Mouse (Mus musculus): ENCODE data around the gene Immt. TPM values are rescaled to one million over a fixed set of nuclear protein-coding genes. Genes with fewer than 3 reads are reported as not detected.
A peak's percentile ranks its signal among the peaks of the same experiment; 100 is the strongest.
"Not testable (repeated sequence)": the region's sequence is repeated elsewhere in the genome, so short reads cannot be mapped to it uniquely, and the experiment has no call there.

The Immt gene
- polyA plus RNA-seq, 1 experiment from 2014 or later = 160 TPM

GRCm38 (mm10) chr6:71871396-71871795 is 40.3 kb downstream of the Immt start:
- no peak for ATAC-seq (ENCODE audit: low FRiP score)
- no peaks in the 10 kb centered on the region for H3K27me3 ChIP-seq
- H3K4me1 ChIP-seq = no peaks in the 10 kb centered on the region
- no peak overlapping the region for H3K9ac ChIP-seq
- no peak overlapping the region for H3K27ac ChIP-seq
- H3K4me2 ChIP-seq (replicated peaks) = no peak overlapping the region
- H3K4me3 ChIP-seq = no peak overlapping the region
- H3K9me3 ChIP-seq (replicated peaks) = no peaks in the 10 kb centered on the region
- H3K36me3 ChIP-seq = peaks cover 80% of the 10 kb centered on the region
- 96% methylated on average over 9 of the region's 9 CpGs for WGBS

DNA sequence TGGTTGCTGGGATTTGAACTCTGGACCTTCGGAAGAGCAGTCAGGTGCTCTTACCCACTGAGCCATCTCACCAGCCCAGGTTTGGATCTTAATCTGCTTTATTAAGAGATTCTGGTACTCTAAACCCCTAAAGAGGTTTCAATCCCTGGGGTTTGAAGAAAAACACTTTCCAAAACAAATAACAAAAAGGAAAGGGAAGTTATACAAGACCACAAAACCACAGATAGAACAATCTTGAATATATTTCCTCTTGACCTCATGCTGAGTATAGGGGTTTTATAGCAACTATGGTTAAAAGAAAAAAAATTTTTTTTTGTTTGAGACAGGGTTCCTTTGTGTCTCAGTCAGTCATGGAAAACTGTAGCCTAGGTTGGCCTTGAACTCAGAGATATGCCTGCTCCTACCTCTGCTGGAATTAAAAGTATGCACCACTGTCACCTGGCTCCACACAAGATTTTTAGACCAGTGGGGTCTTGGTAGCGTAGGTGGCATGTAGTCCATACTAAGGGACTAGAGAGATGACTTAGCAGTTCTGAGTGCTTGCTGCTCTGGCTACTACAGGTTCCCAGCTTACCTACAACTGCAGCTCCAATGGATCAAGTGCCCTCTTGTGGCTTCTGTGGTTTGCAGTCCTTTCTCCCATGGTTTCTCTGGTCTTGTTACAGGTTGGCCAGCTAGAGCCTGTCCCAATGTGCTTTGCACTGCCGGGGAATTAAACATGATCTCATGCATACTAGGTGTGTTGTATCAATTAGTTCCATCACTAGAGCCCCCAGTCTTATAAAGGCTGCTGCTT is 47.0 kb downstream of the Immt start:
- 88% methylated on average over 3 of the region's 3 CpGs for WGBS
- ATAC-seq (ENCODE audit: low FRiP score) = no peak
- no peak overlapping the region for H3K4me2 ChIP-seq (replicated peaks)
- H3K27me3 ChIP-seq = no peaks in the 10 kb centered on the region
- no peak overlapping the region for H3K27ac ChIP-seq
- no peak overlapping the region for H3K4me3 ChIP-seq
- H3K9ac ChIP-seq = no peak overlapping the region
- H3K9me3 ChIP-seq (replicated peaks) = no peaks in the 10 kb centered on the region
- peaks cover 82% of the 10 kb centered on the region for H3K36me3 ChIP-seq
- H3K4me1 ChIP-seq = no peaks in the 10 kb centered on the region

GRCm38 (mm10) chr6:71893263-71893662 is 62.1 kb downstream of the Immt start:
- Histone ChIP-seq H3K9ac (no peak overlapping the region), H3K4me2 (replicated peaks) (no peak overlapping the region), H3K4me3 (no peak overlapping the region), H3K4me1 (no peaks in the 10 kb centered on the region), H3K9me3 (replicated peaks) (no peaks in the 10 kb centered on the region), H3K27me3 (no peaks in the 10 kb centered on the region), H3K36me3 (peaks cover 93% of the 10 kb centered on the region), H3K27ac (no peak overlapping the region)
- no peak for ATAC-seq (ENCODE audit: low FRiP score)
- WGBS = 95% methylated on average over 4 of the region's 4 CpGs

GRCm38 (mm10) chr6:71907702-71908235 is 76.6 kb downstream of the Immt start:
- peak overlapping the region; percentile 80 for H3K4me3 ChIP-seq
- H3K27me3 ChIP-seq = no peaks in the 10 kb centered on the region
- WGBS = 13% methylated on average over 4 of the region's 4 CpGs
- H3K9ac ChIP-seq = peak overlapping the region; percentile 68
- H3K36me3 ChIP-seq = peaks cover 31% of the 10 kb centered on the region
- H3K9me3 ChIP-seq (replicated peaks) = no peaks in the 10 kb centered on the region
- no peak overlapping the region for H3K27ac ChIP-seq
- H3K4me1 ChIP-seq = peaks cover 8% of the 10 kb centered on the region
- H3K4me2 ChIP-seq (replicated peaks) = peak overlapping the region; percentile 80
- ATAC-seq (ENCODE audit: low FRiP score) = no peak

DNA sequence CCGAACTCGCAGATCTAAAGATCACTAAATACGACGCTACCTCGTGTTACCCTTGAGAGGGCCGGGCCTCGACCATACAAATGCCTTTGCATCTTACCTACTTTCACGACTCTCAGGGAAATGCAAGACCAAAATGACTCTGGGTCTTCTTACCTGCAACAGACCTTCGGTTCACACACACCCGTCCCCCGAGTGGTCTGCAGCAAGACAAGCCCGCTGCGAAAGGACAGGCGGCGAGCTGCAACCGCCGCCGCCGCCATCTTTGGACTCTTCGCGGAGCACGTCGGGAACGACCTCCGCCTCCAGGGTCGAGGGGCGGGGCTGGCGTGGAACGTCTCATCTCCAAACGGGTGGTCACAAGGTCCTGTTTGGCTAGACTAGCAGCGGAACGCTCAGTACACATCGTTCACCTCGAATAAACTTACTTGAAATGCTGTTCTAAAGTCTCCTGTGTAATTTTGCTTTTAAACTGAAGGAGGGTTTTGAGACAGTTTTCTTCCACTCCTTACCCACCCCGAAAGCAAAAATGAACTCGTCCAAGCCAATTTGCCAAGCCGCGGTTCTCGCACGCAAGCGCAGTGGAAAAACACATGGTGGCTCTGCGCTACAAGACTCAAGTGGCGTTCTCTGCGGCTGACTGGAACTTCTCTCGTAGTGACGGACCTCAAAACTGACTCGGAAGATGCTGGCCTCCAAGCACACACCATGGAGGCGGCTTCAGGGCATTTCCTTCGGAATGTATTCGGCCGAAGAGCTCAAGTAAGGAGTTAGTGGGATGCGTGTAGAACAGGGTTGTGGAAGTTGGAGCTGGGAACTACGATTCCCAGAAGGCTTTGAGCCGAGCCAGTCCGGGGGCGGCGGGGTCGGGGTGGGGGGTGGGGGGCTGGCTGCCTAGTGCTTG is 77.6 kb downstream of the Immt start, which contains the start of the genes Ptcd3 and Polr1a:
Gene Ptcd3 (minus strand): TSS at position 270 of the 901 bp plus-strand sequence.
Gene Polr1a (plus strand): TSS at position 573 of the 901 bp plus-strand sequence.
- peak within 1 kb of the TSS; percentile 52; the same call in 1 of the 2 replicates for H3K27ac ChIP-seq
- H3K4me1 ChIP-seq = peaks cover 8% of the 10 kb centered on the region
- H3K27me3 ChIP-seq = no peaks in the 10 kb centered on the region
- ATAC-seq (ENCODE audit: low FRiP score) = peak; percentile 93
- peak within 1 kb of the TSS; percentile 68 for H3K9ac ChIP-seq
- peaks cover 30% of the 10 kb centered on the region for H3K36me3 ChIP-seq
- peak within 1 kb of the TSS; percentile 80 for H3K4me2 ChIP-seq (replicated peaks)
- under 1% methylated on average over 58 of the region's 58 CpGs for WGBS
- H3K4me3 ChIP-seq = peak within 1 kb of the TSS; percentile 80
- no peaks in the 10 kb centered on the region for H3K9me3 ChIP-seq (replicated peaks)

DNA sequence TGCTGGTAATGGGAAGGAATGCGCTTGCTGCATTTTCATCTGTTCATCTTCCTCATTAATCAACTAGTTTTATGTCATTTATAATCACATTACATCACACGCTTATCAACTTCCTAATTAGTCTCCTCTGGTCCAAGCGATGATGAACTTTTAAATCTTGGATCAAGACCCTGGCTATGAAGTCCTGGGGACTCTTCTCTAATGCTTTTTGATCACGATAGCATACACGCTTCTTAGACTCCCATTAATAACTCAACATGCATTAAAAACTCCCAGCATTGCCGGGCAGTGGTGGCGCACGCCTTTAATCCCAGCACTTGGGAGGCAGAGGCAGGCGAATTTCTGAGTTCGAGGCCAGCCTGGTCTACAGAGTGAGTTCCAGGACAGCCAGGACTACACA is 78.3 kb downstream of the Immt start:
- peaks cover 29% of the 10 kb centered on the region for H3K36me3 ChIP-seq
- peak overlapping the region; percentile 80 for H3K4me2 ChIP-seq (replicated peaks)
- H3K4me1 ChIP-seq = peaks cover 8% of the 10 kb centered on the region
- H3K9me3 ChIP-seq (replicated peaks) = no peaks in the 10 kb centered on the region
- no peaks in the 10 kb centered on the region for H3K27me3 ChIP-seq
- H3K9ac ChIP-seq = peak overlapping the region; percentile 68
- no peak overlapping the region for H3K27ac ChIP-seq
- ATAC-seq (ENCODE audit: low FRiP score) = peak; percentile 36; the same call in 1 of the 2 replicates
- WGBS = 25% methylated on average over 10 of the region's 10 CpGs
- peak overlapping the region; percentile 80 for H3K4me3 ChIP-seq

DNA sequence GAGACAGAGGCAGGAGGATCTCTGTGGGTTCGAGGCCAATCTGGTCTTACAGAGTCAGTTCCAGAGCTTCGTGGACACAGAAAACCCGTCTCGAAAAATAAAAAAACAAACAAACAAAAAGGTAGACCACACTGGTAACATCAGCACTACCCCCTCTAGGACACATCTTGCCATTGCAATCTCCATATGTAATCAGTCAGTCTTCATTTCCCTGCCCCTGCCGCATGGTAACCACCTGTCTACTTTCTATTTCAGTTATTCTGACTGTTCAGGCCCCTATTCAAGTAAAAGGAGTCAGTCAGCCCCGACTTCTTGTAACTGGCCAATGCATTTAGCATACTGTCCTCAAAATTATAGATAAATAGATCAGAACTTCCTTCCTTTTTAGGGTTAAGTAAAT is 78.7 kb downstream of the Immt start:
- peak overlapping the region; percentile 80 for H3K4me2 ChIP-seq (replicated peaks)
- H3K36me3 ChIP-seq = peaks cover 26% of the 10 kb centered on the region
- WGBS = 80% methylated on average over 6 of the region's 6 CpGs
- H3K4me3 ChIP-seq = peak overlapping the region; percentile 80; the same call in 1 of the 2 replicates
- H3K9me3 ChIP-seq (replicated peaks) = no peaks in the 10 kb centered on the region
- H3K27me3 ChIP-seq = no peaks in the 10 kb centered on the region
- H3K4me1 ChIP-seq = peaks cover 8% of the 10 kb centered on the region
- no peak for ATAC-seq (ENCODE audit: low FRiP score)
- no peak overlapping the region for H3K27ac ChIP-seq
- no peak overlapping the region for H3K9ac ChIP-seq

DNA sequence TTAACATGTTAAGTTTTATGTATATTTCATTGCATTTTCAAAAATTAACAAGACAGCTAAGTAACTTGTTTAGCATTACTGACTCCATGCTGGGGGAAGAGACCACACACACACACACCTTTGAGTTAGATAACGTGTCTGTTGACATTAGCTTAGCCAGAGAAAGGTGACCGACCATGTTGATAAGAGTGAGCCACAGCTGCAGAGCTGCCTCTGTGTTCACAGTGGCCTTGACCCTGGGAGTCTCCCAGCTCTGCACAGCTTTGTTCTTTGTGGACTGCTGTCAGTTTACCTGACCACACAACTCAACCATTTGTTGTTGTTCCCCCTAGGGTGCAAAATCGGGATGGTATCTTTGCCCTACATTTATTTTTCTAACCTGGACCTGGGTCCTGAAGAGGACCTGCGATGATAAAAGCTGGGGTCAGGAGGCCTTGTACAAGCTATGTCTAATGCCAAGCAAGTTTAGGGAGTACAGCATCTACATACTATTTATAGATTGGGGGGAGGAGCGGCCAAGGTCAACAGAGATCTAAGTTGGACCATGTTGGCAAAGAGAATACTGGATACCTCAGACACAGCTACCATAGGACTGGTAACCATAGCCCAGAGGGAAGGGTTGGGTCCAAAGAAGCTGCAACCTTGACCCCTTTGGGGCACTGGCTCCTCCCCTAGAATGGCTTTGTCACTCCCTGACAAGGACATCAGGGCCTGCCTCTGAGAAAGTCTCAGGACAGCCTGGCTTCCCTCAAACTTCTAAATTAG is 80.7 kb downstream of the Immt start:
- Histone ChIP-seq H3K4me1 (peaks cover 8% of the 10 kb centered on the region), H3K9me3 (replicated peaks) (no peaks in the 10 kb centered on the region), H3K4me2 (replicated peaks) (no peak overlapping the region), H3K4me3 (no peak overlapping the region), H3K27me3 (no peaks in the 10 kb centered on the region), H3K9ac (no peak overlapping the region), H3K27ac (no peak overlapping the region), H3K36me3 (peaks cover 28% of the 10 kb centered on the region)
- ATAC-seq (ENCODE audit: low FRiP score) = no peak
- 86% methylated on average over 5 of the region's 5 CpGs for WGBS

GRCm38 (mm10) chr6:71920752-71921151 is 89.6 kb downstream of the Immt start:
- H3K9ac ChIP-seq = no peak overlapping the region
- H3K27ac ChIP-seq = no peak overlapping the region
- no peak for ATAC-seq (ENCODE audit: low FRiP score)
- WGBS = 98% methylated on average over 7 of the region's 7 CpGs
- no peaks in the 10 kb centered on the region for H3K9me3 ChIP-seq (replicated peaks)
- peaks cover 72% of the 10 kb centered on the region for H3K36me3 ChIP-seq
- H3K27me3 ChIP-seq = no peaks in the 10 kb centered on the region
- H3K4me1 ChIP-seq = no peaks in the 10 kb centered on the region
- no peak overlapping the region for H3K4me2 ChIP-seq (replicated peaks)
- no peak overlapping the region for H3K4me3 ChIP-seq

GRCm38 (mm10) chr6:71925233-71925632 is 94.1 kb downstream of the Immt start:
- not testable (repeated sequence) for H3K9me3 ChIP-seq (replicated peaks); H3K4me1 ChIP-seq; H3K27ac ChIP-seq; H3K4me2 ChIP-seq (replicated peaks); ATAC-seq (ENCODE audit: low FRiP score); H3K9ac ChIP-seq; H3K27me3 ChIP-seq; H3K4me3 ChIP-seq
- 93% methylated on average over 5 of the region's 5 CpGs for WGBS
- peaks cover 67% of the 10 kb centered on the region for H3K36me3 ChIP-seq
